8 mouse cellular contexts compared by ENCODE assay signal in genomic region chr10:126980933-126981530, GRCm38 (mm10). TPM values are rescaled to one million over a fixed set of nuclear protein-coding genes. Genes with fewer than 3 reads are reported as not detected.
DNase-seq lines count a peak whose midpoint lies in the region; ATAC-seq lines count a peak whose summit lies in the region.

No protein-coding gene starts in this region.

- intact Hi-C loops in heart, postnatal 10 days (cut with DNase I) = no loop called here

- no peak for ATAC-seq in embryonic facial prominence, embryonic 14.5 days (ENCODE audit: low read depth)
- no peak for ATAC-seq in limb, embryonic 15.5 days (ENCODE audit: insufficient number of reproducible peaks, low FRiP score, low TSS enrichment, low read depth)

- WGBS in heart, embryonic 10.5 days = 10% methylated on average over 11 of the region's 11 CpGs
- WGBS in embryonic facial prominence, embryonic 14.5 days = 6% methylated on average over 11 of the region's 11 CpGs
- 5% methylated on average over 11 of the region's 11 CpGs for WGBS in limb, embryonic 15.5 days

- H3K27me3 ChIP-seq in heart, embryonic 10.5 days (ENCODE audit: insufficient read depth, poor library complexity, severe bottlenecking) = no peaks in the 10 kb centered on the region
- H3K27me3 ChIP-seq in embryonic facial prominence, embryonic 14.5 days (replicated peaks; ENCODE audit: control insufficient read depth, insufficient read depth, low read length) = no peaks in the 10 kb centered on the region
- H3K27me3 ChIP-seq in limb, embryonic 15.5 days = no peaks in the 10 kb centered on the region

- H3K36me3 ChIP-seq in heart, embryonic 10.5 days = peaks cover 3% of the 10 kb centered on the region; the same call in 1 of the 2 replicates
- H3K36me3 ChIP-seq in embryonic facial prominence, embryonic 14.5 days (ENCODE audit: control insufficient read depth, insufficient read depth, low read length) = peaks cover 7% of the 10 kb centered on the region; the same call in 1 of the 2 replicates
- H3K36me3 ChIP-seq in limb, embryonic 15.5 days = no peaks in the 10 kb centered on the region

- H3K4me3 ChIP-seq in heart, embryonic 10.5 days = peak overlapping the region; percentile 99
- peak overlapping the region; percentile 98 for H3K4me3 ChIP-seq in embryonic facial prominence, embryonic 14.5 days (ENCODE audit: low read depth, low read length)
- peak overlapping the region; percentile 86 for H3K4me3 ChIP-seq in limb, embryonic 15.5 days

- peak overlapping the region; percentile 98 for H3K9ac ChIP-seq in embryonic facial prominence, embryonic 14.5 days (ENCODE audit: low read depth, low read length)
- H3K9ac ChIP-seq in limb, embryonic 15.5 days = peak overlapping the region; percentile 99

- H3K9me3 ChIP-seq in heart, embryonic 10.5 days = no peaks in the 10 kb centered on the region
- no peaks in the 10 kb centered on the region for H3K9me3 ChIP-seq in embryonic facial prominence, embryonic 14.5 days (ENCODE audit: control insufficient read depth, low read length)
- H3K9me3 ChIP-seq in limb, embryonic 15.5 days = no peaks in the 10 kb centered on the region

- H3K27ac ChIP-seq in heart, embryonic 10.5 days = peak overlapping the region; percentile 99
- H3K27ac ChIP-seq in embryonic facial prominence, embryonic 14.5 days (replicated peaks; ENCODE audit: low read depth, low read length) = peak overlapping the region; percentile 99
- H3K27ac ChIP-seq in limb, embryonic 15.5 days = peak overlapping the region; percentile 100

- no peak for DNase-seq in heart, embryonic 10.5 days (ENCODE audit: low spot score)
- no peak for DNase-seq in heart, postnatal 10 days
- peak; percentile 48 for DNase-seq in 3T3-L1 (ENCODE audit: low read depth, low spot score)
- peak; percentile 63 for DNase-seq in embryonic facial prominence, embryonic 14.5 days (ENCODE audit: low spot score)
- DNase-seq in urinary bladder, postnatal 36 days (ENCODE audit: low spot score in 2 of 2) = no peak
- DNase-seq in layer of hippocampus, postnatal 25 days (ENCODE audit: extremely low spot score in 1 of 2, low spot score in 1 of 2) = no peak
- no peak for DNase-seq in thymus, postnatal 10 days (ENCODE audit: low spot score in 2 of 2)

- H3K4me2 ChIP-seq in embryonic facial prominence, embryonic 14.5 days (ENCODE audit: low read depth, low read length) = peak overlapping the region; percentile 91
- H3K4me2 ChIP-seq in limb, embryonic 15.5 days = peak overlapping the region; percentile 91

- H3K4me1 ChIP-seq in heart, embryonic 10.5 days = peaks cover 65% of the 10 kb centered on the region
- peaks cover 60% of the 10 kb centered on the region for H3K4me1 ChIP-seq in embryonic facial prominence, embryonic 14.5 days (ENCODE audit: control insufficient read depth, insufficient read depth, low read length)
- peaks cover 66% of the 10 kb centered on the region for H3K4me1 ChIP-seq in limb, embryonic 15.5 days

RNA-seq across cellular contexts. Expression of gene Ctdsp2, which starts 2.5 kb away (rescaled TPM):
- polyA plus RNA-seq in heart, embryonic 10.5 days (2016; fragmentation: Nextera tagmentation; extraction: Ambion mirVana) = 37.8 and 46.2 TPM in 2 replicates
- total RNA-seq in heart, postnatal 10 days (2021) = 100 to 1,000 TPM; 131 to 149 TPM
- 109 and 116 TPM in 2 replicates for polyA plus RNA-seq in embryonic facial prominence, embryonic 14.5 days (2014; fragmentation: Nextera tagmentation; extraction: Ambion mirVana)
- polyA plus RNA-seq in limb, embryonic 15.5 days (2015; fragmentation: Nextera tagmentation; extraction: Ambion mirVana) = 72.2 and 85.8 TPM in 2 replicates
- 100 to 1,000 TPM in 1 of 2 experiments, 10 to 100 TPM in 1; 98.6 to 118 TPM for total RNA-seq in layer of hippocampus, postnatal 25 days (2021)

RNA-seq across cellular contexts. Expression of gene Avil, which starts 19.5 kb away (rescaled TPM):
- 0.07 TPM in 1 of 2 replicates, not detected in the other for polyA plus RNA-seq in heart, embryonic 10.5 days (2016; fragmentation: Nextera tagmentation; extraction: Ambion mirVana)
- under 1 TPM; 0.14 to 0.17 TPM for total RNA-seq in heart, postnatal 10 days (2021)
- 7.8 and 9.0 TPM in 2 replicates for polyA plus RNA-seq in embryonic facial prominence, embryonic 14.5 days (2014; fragmentation: Nextera tagmentation; extraction: Ambion mirVana)
- polyA plus RNA-seq in limb, embryonic 15.5 days (2015; fragmentation: Nextera tagmentation; extraction: Ambion mirVana) = 0.50 and 0.71 TPM in 2 replicates
- total RNA-seq in layer of hippocampus, postnatal 25 days (2021) = under 1 TPM; 0.47 to 0.69 TPM

RNA-seq across cellular contexts. Expression of gene Tsfm, which starts 49.6 kb away (rescaled TPM):
- polyA plus RNA-seq in heart, embryonic 10.5 days (2016; fragmentation: Nextera tagmentation; extraction: Ambion mirVana) = 114 TPM in 2 replicates
- total RNA-seq in heart, postnatal 10 days (2021) = 10 to 100 TPM; 53.1 to 66.2 TPM
- polyA plus RNA-seq in embryonic facial prominence, embryonic 14.5 days (2014; fragmentation: Nextera tagmentation; extraction: Ambion mirVana) = 61.0 and 61.3 TPM in 2 replicates
- 69.6 and 71.6 TPM in 2 replicates for polyA plus RNA-seq in limb, embryonic 15.5 days (2015; fragmentation: Nextera tagmentation; extraction: Ambion mirVana)
- 10 to 100 TPM; 27.2 to 27.3 TPM for total RNA-seq in layer of hippocampus, postnatal 25 days (2021)

Comparison
In these comparisons a context has a peak if more than half of its experiments do, and no peak if none do; other contexts are left out.
1. DNase-seq: peak in 3T3-L1 (single experiment) and embryonic facial prominence, embryonic 14.5 days (single experiment); none in heart, embryonic 10.5 days (single experiment), heart, postnatal 10 days (0 of 2), urinary bladder, postnatal 36 days (0 of 2), layer of hippocampus, postnatal 25 days (0 of 2) and thymus, postnatal 10 days (0 of 2).
2. Peak in every context shown above with its lines, with median percentiles within 50 percentile points of each other: H3K27ac ChIP-seq and H3K4me3 ChIP-seq.